Mouse (Mus musculus): Measurements from ENCODE around the gene Csrnp3. TPM values are rescaled to one million over a fixed set of nuclear protein-coding genes. Genes with fewer than 3 reads are reported as not detected.
A peak's percentile ranks its signal among the peaks of the same experiment; 100 is the strongest.
"Not testable (repeated sequence)": the region's sequence is repeated elsewhere in the genome, so short reads cannot be mapped to it uniquely, and the experiment has no call there.

Csrnp3 gene
- polyA plus RNA-seq, 1 experiment from 2014 or later = 12.4 TPM

- Histone ChIP-seq H3K4me3 (no peak overlapping the region), H3K27ac (peak overlapping the region; percentile 76), H3K27me3 (ENCODE audit: low read depth, poor library complexity, severe bottlenecking) (no peaks in the 10 kb centered on the region), H3K9me3 (replicated peaks) (no peaks in the 10 kb centered on the region), H3K4me1 (peaks cover 25% of the 10 kb centered on the region), H3K36me3 (no peaks in the 10 kb centered on the region)
- peak; percentile 68 for DNase-seq (ENCODE audit: low spot score)
- WGBS = 24% methylated on average over 3 of the region's 3 CpGs
Measured at GRCm38 (mm10) chr2:65842356-65842755, 3.2 kb upstream of the Csrnp3 start.

DNA sequence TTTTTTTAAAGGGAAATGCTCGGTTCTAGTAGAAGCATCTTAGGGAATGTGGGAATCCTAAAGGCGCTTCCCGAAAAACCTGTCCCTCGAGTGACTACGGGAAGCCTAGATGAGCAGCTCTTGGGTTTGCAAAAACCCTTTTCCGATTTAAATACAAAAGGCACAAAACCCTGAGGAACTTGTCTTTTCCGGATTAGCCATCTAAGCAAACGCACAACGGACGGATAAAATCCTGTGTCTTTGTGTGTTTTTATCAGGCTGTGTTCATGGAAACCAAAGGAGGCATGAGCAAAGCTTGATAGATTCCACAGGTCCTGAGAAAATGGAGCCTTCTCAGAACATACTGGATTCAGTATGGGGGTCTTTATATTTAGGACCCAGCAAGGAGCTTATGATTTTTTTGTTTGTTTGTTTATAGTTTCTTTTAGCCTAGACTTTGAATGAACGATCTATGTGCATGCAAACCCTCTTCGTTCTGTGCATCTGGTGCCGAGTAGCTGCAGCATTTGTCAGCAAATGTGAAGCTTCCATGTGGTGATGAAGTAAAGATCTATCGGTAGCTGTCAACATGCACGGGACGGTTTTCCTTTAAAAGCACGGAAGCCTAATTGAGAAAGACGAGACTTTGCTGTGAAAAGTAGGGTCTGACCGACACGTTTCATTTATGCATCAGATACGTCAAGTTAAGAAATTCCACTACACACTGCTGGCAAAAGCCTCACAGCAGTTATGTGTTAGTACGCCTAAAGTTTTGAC is 611 bp downstream of the Csrnp3 start:
- Histone ChIP-seq H3K27ac (peak overlapping the region; percentile 86), H3K4me3 (peak overlapping the region; percentile 58), H3K27me3 (ENCODE audit: low read depth, poor library complexity, severe bottlenecking) (no peaks in the 10 kb centered on the region), H3K36me3 (0 out of 2 replicates have a peak, but pooled peaks cover 4% of the 10 kb centered on the region), H3K4me1 (peaks cover 37% of the 10 kb centered on the region), H3K9me3 (replicated peaks) (no peaks in the 10 kb centered on the region)
- WGBS = 2% methylated on average over 22 of the region's 22 CpGs
- DNase-seq (ENCODE audit: low spot score) = peak; percentile 39

DNA sequence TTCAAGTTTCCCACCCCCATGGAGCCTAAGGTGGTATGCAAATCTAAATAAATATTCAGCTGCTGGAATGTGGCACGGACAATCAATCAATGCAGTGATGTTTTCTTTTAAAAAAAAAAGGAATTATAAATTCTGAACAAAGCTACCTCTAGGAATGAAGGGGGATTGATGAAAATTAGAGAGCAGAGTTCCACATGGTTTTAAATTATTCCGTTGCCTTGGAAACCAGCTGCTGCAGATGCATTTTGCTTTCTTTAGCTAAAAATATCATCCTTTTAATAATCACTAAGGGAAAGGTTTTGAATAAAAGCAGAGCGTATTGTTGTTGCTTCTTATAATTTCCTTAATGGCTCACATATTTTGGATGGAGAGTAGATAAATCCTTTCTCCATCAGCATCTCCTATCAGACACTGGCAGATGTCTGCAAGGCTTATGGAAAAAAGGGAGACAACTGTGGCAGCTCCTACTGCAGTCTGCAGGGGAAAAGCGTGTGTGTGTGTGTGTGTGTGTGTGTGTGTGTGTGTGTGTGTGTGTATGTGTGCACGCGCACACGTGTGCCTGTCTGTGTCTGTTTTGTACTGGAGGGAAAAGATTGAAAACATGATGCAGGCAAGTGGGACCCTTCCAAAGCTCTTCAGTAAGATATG is 2.0 kb downstream of the Csrnp3 start:
- peak; percentile 39 for DNase-seq (ENCODE audit: low spot score)
- Histone ChIP-seq H3K4me1 (peaks cover 29% of the 10 kb centered on the region; the same call in 1 of the 2 replicates), H3K4me3 (peak overlapping the region; percentile 58; the same call in 1 of the 2 replicates), H3K36me3 (0 out of 2 replicates have a peak, but pooled peaks cover 4% of the 10 kb centered on the region), H3K27ac (no peak overlapping the region), H3K27me3 (ENCODE audit: low read depth, poor library complexity, severe bottlenecking) (no peaks in the 10 kb centered on the region), H3K9me3 (replicated peaks) (no peaks in the 10 kb centered on the region)
- WGBS = 45% methylated on average over 7 of the region's 7 CpGs

DNA sequence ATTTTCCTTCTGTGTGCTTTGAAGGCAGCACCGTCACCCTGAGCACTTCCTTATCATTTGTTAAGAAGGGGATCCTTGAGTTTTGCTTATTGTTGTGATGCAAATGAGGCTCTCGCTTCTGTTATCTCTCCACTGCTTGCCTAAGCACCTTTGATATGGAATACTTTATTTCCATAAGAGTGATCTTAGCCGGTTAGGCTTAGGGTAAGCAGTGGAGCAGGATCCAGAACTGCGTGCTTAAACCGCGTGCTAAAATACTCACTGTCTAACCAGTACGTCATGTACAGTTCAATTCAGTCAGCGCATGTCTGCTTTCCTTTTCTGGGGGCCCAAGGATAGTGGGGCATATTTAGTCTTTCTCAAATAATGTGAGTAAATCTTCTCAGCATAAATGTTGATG is 3.1 kb downstream of the Csrnp3 start:
- no peak overlapping the region for H3K4me3 ChIP-seq
- peaks cover 26% of the 10 kb centered on the region; the same call in 1 of the 2 replicates for H3K4me1 ChIP-seq
- H3K9me3 ChIP-seq (replicated peaks) = no peaks in the 10 kb centered on the region
- no peaks in the 10 kb centered on the region for H3K27me3 ChIP-seq (ENCODE audit: low read depth, poor library complexity, severe bottlenecking)
- DNase-seq (ENCODE audit: low spot score) = no peak
- H3K27ac ChIP-seq = no peak overlapping the region
- 53% methylated on average over 8 of the region's 8 CpGs for WGBS
- H3K36me3 ChIP-seq = 0 out of 2 replicates have a peak, but pooled peaks cover 4% of the 10 kb centered on the region

DNA sequence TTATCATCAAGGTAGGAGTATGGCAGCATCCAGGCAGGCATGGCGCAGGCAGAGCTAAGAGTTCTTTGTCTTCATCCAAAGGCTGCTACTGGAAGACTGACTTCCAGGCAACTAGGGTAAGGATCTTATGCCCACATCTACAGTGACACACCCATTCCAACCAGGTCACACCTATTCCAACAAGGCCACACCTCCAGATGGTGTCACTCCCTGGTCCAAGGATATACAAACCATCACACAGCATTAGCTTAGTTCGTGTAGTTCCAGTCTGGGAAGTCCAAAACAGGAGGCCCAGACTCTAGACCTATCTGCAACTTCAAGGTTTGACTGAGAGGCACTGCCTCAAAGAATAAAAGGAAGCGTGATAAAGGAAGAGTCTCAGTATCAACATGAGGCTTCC is 4.7 kb downstream of the Csrnp3 start:
- WGBS = 92% methylated on average over 3 of the region's 3 CpGs
- H3K27ac ChIP-seq; H3K27me3 ChIP-seq (ENCODE audit: low read depth, poor library complexity, severe bottlenecking); H3K4me3 ChIP-seq; H3K36me3 ChIP-seq; H3K9me3 ChIP-seq (replicated peaks); DNase-seq (ENCODE audit: low spot score): not testable (repeated sequence)
- peaks cover 20% of the 10 kb centered on the region; the same call in 1 of the 2 replicates for H3K4me1 ChIP-seq

- Histone ChIP-seq H3K9me3 (replicated peaks) (no peaks in the 10 kb centered on the region), H3K4me3 (no peak overlapping the region), H3K4me1 (0 out of 2 replicates have a peak, but pooled peaks cover 2% of the 10 kb centered on the region), H3K27me3 (ENCODE audit: low read depth, poor library complexity, severe bottlenecking) (no peaks in the 10 kb centered on the region), H3K36me3 (0 out of 2 replicates have a peak, but pooled peaks cover under 1% of the 10 kb centered on the region), H3K27ac (no peak overlapping the region)
- no peak for DNase-seq (ENCODE audit: low spot score)
- WGBS = 96% methylated on average over 5 of the region's 5 CpGs
Measured at GRCm38 (mm10) chr2:65856791-65857190, 11.2 kb downstream of the Csrnp3 start.

DNA sequence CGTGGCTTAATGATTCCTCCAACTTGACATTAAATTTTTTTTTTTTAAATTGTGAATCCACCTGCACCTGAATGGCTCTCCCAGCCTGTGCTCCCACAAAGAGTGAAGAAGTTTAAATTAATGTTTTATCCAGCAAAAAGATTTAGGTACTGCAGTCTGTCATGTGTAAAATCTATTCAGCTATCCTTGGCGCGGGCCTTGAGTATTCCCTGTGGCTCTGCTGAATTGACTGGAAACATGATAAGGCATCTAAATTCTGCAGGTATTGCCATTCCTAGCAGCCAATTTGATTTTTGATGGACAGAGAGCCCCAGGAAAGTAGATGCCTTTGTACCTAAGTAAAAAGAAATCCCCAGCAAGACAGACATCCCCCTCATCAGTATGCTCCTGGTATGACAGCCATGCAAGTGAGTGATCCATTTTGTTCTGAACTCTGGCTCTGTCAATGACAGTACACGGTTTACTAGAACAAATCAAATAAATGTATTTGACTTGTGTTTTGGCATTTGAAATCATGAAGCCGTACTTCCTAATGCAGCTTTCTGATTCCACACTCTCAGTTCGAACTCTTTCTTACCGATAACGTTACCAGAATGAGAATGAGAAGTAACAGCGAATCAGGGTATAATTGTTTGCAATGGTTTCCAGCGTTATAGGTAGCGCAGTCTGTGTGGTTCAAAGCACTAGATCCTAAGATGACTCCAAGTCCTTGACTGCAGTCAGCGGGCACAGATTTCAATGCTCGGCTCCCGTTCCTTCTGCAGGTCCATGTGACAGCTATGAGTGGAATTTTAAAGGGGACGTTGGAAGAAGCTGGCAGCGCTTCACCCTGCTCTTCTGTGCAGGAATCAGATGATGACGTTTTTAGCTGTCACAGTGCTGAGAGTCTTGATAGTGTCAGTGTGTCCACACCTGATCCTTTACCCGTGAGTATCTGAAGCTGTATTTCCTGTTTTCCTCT is 14.5 kb downstream of the Csrnp3 start:
- Histone ChIP-seq H3K4me1 (no peaks in the 10 kb centered on the region), H3K27me3 (ENCODE audit: low read depth, poor library complexity, severe bottlenecking) (no peaks in the 10 kb centered on the region), H3K27ac (no peak overlapping the region), H3K9me3 (replicated peaks) (no peaks in the 10 kb centered on the region), H3K36me3 (peaks cover 8% of the 10 kb centered on the region; the same call in 1 of the 2 replicates), H3K4me3 (no peak overlapping the region)
- DNase-seq (ENCODE audit: low spot score) = no peak
- WGBS = 91% methylated on average over 18 of the region's 18 CpGs

GRCm38 (mm10) chr2:65864778-65865339 is 19.3 kb downstream of the Csrnp3 start:
- Histone ChIP-seq H3K9me3 (replicated peaks) (no peaks in the 10 kb centered on the region), H3K4me3 (no peak overlapping the region), H3K27ac (no peak overlapping the region), H3K27me3 (ENCODE audit: low read depth, poor library complexity, severe bottlenecking) (no peaks in the 10 kb centered on the region), H3K36me3 (peaks cover 8% of the 10 kb centered on the region; the same call in 1 of the 2 replicates), H3K4me1 (no peaks in the 10 kb centered on the region)
- no peak for DNase-seq (ENCODE audit: low spot score)
- 71% methylated on average over 12 of the region's 12 CpGs for WGBS

DNA sequence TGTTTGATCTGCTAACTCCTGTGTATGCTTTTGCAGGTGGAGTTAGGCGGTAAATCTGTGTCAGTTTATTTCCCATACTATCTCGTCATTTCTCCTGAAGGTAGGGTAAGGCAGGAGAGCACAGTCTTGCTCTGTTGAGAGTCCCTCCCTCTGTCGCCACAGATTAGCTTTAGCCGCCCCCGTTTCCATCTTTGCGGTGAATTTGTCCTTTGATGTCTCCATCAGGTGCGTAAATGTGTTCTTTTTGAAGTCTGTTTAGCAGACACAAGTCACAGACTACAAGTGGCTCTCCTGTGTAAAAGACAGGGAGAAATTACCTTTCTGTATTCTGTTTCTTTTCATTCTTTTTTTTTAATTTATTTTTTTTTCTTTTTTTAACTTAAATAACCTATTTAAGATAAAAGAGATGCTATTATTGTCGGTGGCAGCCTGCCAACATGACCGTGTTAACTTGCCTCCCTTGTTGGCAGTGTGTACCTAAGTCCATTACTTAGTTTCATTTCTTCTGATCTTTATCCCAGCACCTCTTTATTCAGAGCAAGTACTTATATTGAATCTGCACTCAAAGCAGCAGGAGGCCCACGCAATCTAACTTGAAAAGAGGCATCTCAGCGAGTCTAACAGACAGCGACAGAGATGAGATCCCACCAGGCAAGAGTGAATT is 25.5 kb downstream of the Csrnp3 start:
- no peak for DNase-seq (ENCODE audit: low spot score)
- WGBS = 76% methylated on average over 12 of the region's 12 CpGs
- H3K36me3 ChIP-seq = 0 out of 2 replicates have a peak, but pooled peaks cover 2% of the 10 kb centered on the region
- no peak overlapping the region for H3K27ac ChIP-seq
- H3K9me3 ChIP-seq (replicated peaks) = no peaks in the 10 kb centered on the region
- no peaks in the 10 kb centered on the region for H3K27me3 ChIP-seq (ENCODE audit: low read depth, poor library complexity, severe bottlenecking)
- H3K4me1 ChIP-seq = no peaks in the 10 kb centered on the region
- no peak overlapping the region for H3K4me3 ChIP-seq

DNA sequence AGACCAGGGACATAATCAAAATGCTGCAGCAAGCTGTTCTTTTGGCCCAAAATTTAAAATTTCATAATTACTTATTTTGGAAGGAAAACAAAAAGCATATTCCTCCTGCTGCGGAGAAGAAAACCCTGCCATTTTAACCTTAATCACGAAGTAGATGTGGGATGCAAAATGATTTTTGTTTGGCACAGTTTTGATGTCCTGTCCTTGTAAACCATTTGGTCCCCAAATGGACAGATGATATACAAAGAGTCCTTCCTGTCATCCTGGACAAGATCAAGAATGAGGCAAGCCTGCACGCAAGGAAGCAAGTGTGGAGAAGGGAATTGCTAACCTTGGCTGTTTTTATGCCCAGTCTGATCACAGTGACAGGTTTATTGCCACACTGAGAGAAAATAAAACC is 46.0 kb downstream of the Csrnp3 start:
- WGBS = 70% methylated on average over 3 of the region's 3 CpGs
- Histone ChIP-seq H3K36me3 (no peaks in the 10 kb centered on the region), H3K9me3 (replicated peaks) (no peaks in the 10 kb centered on the region), H3K27me3 (ENCODE audit: low read depth, poor library complexity, severe bottlenecking) (no peaks in the 10 kb centered on the region), H3K4me3 (no peak overlapping the region), H3K4me1 (peaks cover 15% of the 10 kb centered on the region), H3K27ac (no peak overlapping the region)
- DNase-seq (ENCODE audit: low spot score) = no peak

GRCm38 (mm10) chr2:65893241-65893640 is 47.7 kb downstream of the Csrnp3 start:
- 83% methylated on average over 8 of the region's 8 CpGs for WGBS
- Histone ChIP-seq H3K4me3 (no peak overlapping the region), H3K36me3 (0 out of 2 replicates have a peak, but pooled peaks cover 3% of the 10 kb centered on the region), H3K9me3 (replicated peaks) (no peaks in the 10 kb centered on the region), H3K4me1 (peaks cover 15% of the 10 kb centered on the region), H3K27me3 (ENCODE audit: low read depth, poor library complexity, severe bottlenecking) (no peaks in the 10 kb centered on the region), H3K27ac (no peak overlapping the region)
- DNase-seq (ENCODE audit: low spot score) = no peak

DNA sequence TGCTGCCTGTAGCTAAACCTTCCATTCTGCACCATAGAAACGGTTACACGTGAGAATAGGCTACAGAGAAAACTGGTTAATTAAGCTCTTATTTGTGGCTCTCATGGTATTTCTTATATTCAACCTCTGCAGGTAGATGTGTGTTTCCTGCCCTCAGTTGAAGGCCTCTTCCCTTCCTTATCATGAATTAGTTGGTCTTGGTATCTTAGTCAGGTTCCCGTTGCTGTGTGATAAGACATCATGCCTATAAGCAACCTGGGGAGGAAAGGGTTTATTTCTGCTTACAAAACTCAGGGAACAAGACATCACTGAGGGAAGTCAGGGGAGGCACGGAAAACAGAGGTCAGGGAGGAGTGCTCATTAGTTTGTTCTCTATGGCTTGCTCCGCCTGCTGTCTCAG is 48.7 kb downstream of the Csrnp3 start:
- 75% methylated on average over 5 of the region's 5 CpGs for WGBS
- no peak overlapping the region for H3K27ac ChIP-seq
- H3K4me3 ChIP-seq = no peak overlapping the region
- H3K4me1 ChIP-seq = peaks cover 15% of the 10 kb centered on the region
- H3K27me3 ChIP-seq (ENCODE audit: low read depth, poor library complexity, severe bottlenecking) = no peaks in the 10 kb centered on the region
- H3K36me3 ChIP-seq = 0 out of 2 replicates have a peak, but pooled peaks cover 3% of the 10 kb centered on the region
- DNase-seq (ENCODE audit: low spot score) = no peak
- H3K9me3 ChIP-seq (replicated peaks) = no peaks in the 10 kb centered on the region

Measured in limb, embryonic 10.5 days (tissue).